Mouse (Mus musculus) forebrain, embryonic 12.5 days (tissue): ENCODE data around the gene Fstl4. TPM values are rescaled to one million over a fixed set of nuclear protein-coding genes. Genes with fewer than 3 reads are reported as not detected.
A peak's percentile ranks its signal among the peaks of the same experiment; 100 is the strongest.

Source experiments
- ATAC-seq: fragments of 200-750 bp; cut with Nextera tagmentation; 2 replicates; pipeline ENCODE4 v1.8.0; 2017; ENCODE audit warnings: moderate TSS enrichment; ENCODE audit not compliant: low FRiP score
- H3K27ac ChIP-seq: fragments of 300-500 bp; sonication (generic); 2 replicates; pipeline ENCODE4 v1.5.1; 2016; ENCODE audit warnings: mild to moderate bottlenecking
- H3K27me3 ChIP-seq: fragments of 300-500 bp; sonication (generic); 2 replicates; pipeline ENCODE4 v1.6.1; 2016; ENCODE audit warnings: mild to moderate bottlenecking
- H3K36me3 ChIP-seq: fragments of 300-500 bp; sonication (generic); replicated peaks from 2 replicates; pipeline ENCODE4 v1.6.1; 2016; ENCODE audit warnings: mild to moderate bottlenecking
- H3K4me1 ChIP-seq: fragments of 300-500 bp; sonication (generic); 2 replicates; pipeline ENCODE4 v1.6.1; 2016
- H3K4me2 ChIP-seq: fragments of 300-500 bp; sonication (generic); 2 replicates; pipeline ENCODE4 v1.6.1; 2016; ENCODE audit warnings: mild to moderate bottlenecking, moderate library complexity
- H3K4me3 ChIP-seq: fragments of 300-500 bp; sonication (generic); replicated peaks from 2 replicates; pipeline ENCODE4 v1.5.1; 2016; ENCODE audit warnings: mild to moderate bottlenecking
- H3K9ac ChIP-seq: fragments of 300-500 bp; sonication (generic); 2 replicates; pipeline ENCODE4 v1.6.1; 2016; ENCODE audit warnings: mild to moderate bottlenecking
- H3K9me3 ChIP-seq: fragments of 300-500 bp; sonication (generic); 2 replicates; pipeline ENCODE4 v1.6.1; 2016
- WGBS: fragments of 180-500 bp; shearing (Covaris S2); methylation state at CpG from one replicate; pipeline ENCODE4 v1.1.7; 2016; 5-methylcytosine and 5-hydroxymethylcytosine counted together
- polyA plus RNA-seq: library from polyadenylated mRNA; unstranded; fragments of >200 nt; fragmentation: Nextera tagmentation; extraction: Ambion mirVana; gene quantifications from 2 replicates; pipeline ENCODE4 v1.2.1, GENCODE M21; 2016

The Fstl4 gene
- 1.0 and 1.9 TPM in 2 replicates for polyA plus RNA-seq

- Histone ChIP-seq H3K4me1 (peaks cover 18% of the 10 kb centered on the region), H3K4me3 (peak within 1 kb of the TSS; percentile 63), H3K27me3 (peaks cover 73% of the 10 kb centered on the region), H3K9me3 (no peaks in the 10 kb centered on the region), H3K27ac (no peak within 1 kb of the TSS), H3K36me3 (no peaks in the 10 kb centered on the region), H3K4me2 (peak within 1 kb of the TSS; percentile 99), H3K9ac (peak within 1 kb of the TSS; percentile 59)
- WGBS = under 1% methylated on average over 28 of the region's 48 CpGs
- ATAC-seq = peak; percentile 53
Measured at GRCm38 (mm10) chr11:52764461-52764893, at the start of gene Fstl4. TSS of gene Fstl4 (plus strand) at chr11:52764634.

GRCm38 (mm10) chr11:52718570-52718969, 45.9 kb upstream of the Fstl4 start:
- 67% methylated on average over 1 of the region's 1 CpGs for WGBS
- Histone ChIP-seq H3K4me3 (no peak overlapping the region), H3K9ac (no peak overlapping the region), H3K9me3 (no peaks in the 10 kb centered on the region), H3K36me3 (no peaks in the 10 kb centered on the region), H3K4me2 (no peak overlapping the region), H3K27me3 (no peaks in the 10 kb centered on the region), H3K4me1 (no peaks in the 10 kb centered on the region), H3K27ac (no peak overlapping the region)
- no peak for ATAC-seq

GRCm38 (mm10) chr11:52721087-52721486, 43.3 kb upstream of the Fstl4 start:
- Histone ChIP-seq H3K36me3 (no peaks in the 10 kb centered on the region), H3K9me3 (0 out of 2 replicates have a peak, but pooled peaks cover 2% of the 10 kb centered on the region), H3K27ac (no peak overlapping the region), H3K4me3 (no peak overlapping the region), H3K4me2 (no peak overlapping the region), H3K9ac (no peak overlapping the region), H3K27me3 (no peaks in the 10 kb centered on the region), H3K4me1 (no peaks in the 10 kb centered on the region)
- WGBS = 36% methylated on average over 6 of the region's 6 CpGs
- no peak for ATAC-seq

- no peak overlapping the region for H3K4me2 ChIP-seq
- WGBS = 91% methylated on average over 4 of the region's 4 CpGs
- ATAC-seq = no peak
- H3K27me3 ChIP-seq = no peaks in the 10 kb centered on the region
- H3K27ac ChIP-seq = no peak overlapping the region
- H3K9me3 ChIP-seq = 0 out of 2 replicates have a peak, but pooled peaks cover 4% of the 10 kb centered on the region
- no peaks in the 10 kb centered on the region for H3K36me3 ChIP-seq
- H3K4me3 ChIP-seq = no peak overlapping the region
- no peaks in the 10 kb centered on the region for H3K4me1 ChIP-seq
- H3K9ac ChIP-seq = no peak overlapping the region
Measured at GRCm38 (mm10) chr11:52722706-52723105, 41.7 kb upstream of the Fstl4 start.

GRCm38 (mm10) chr11:52726001-52726400, 38.4 kb upstream of the Fstl4 start:
- 92% methylated on average over 1 of the region's 1 CpGs for WGBS
- Histone ChIP-seq H3K9me3 (0 out of 2 replicates have a peak, but pooled peaks cover 4% of the 10 kb centered on the region), H3K27ac (no peak overlapping the region), H3K27me3 (no peaks in the 10 kb centered on the region), H3K4me2 (no peak overlapping the region), H3K9ac (no peak overlapping the region), H3K36me3 (no peaks in the 10 kb centered on the region), H3K4me1 (peaks cover 3% of the 10 kb centered on the region; the same call in 1 of the 2 replicates), H3K4me3 (no peak overlapping the region)
- no peak for ATAC-seq

GRCm38 (mm10) chr11:52728479-52728878, 36.0 kb upstream of the Fstl4 start:
- WGBS = 80% methylated on average over 15 of the region's 15 CpGs
- peaks cover 3% of the 10 kb centered on the region; the same call in 1 of the 2 replicates for H3K4me1 ChIP-seq
- H3K27ac ChIP-seq = no peak overlapping the region
- 0 out of 2 replicates have a peak, but pooled peaks cover 4% of the 10 kb centered on the region for H3K9me3 ChIP-seq
- H3K9ac ChIP-seq = no peak overlapping the region
- no peak overlapping the region for H3K4me3 ChIP-seq
- no peaks in the 10 kb centered on the region for H3K36me3 ChIP-seq
- no peak overlapping the region for H3K4me2 ChIP-seq
- no peak for ATAC-seq
- H3K27me3 ChIP-seq = no peaks in the 10 kb centered on the region

- no peak for ATAC-seq
- WGBS = 85% methylated on average over 5 of the region's 5 CpGs
- no peak overlapping the region for H3K27ac ChIP-seq
- 0 out of 2 replicates have a peak, but pooled peaks cover 4% of the 10 kb centered on the region for H3K9me3 ChIP-seq
- no peaks in the 10 kb centered on the region for H3K27me3 ChIP-seq
- peaks cover 3% of the 10 kb centered on the region; the same call in 1 of the 2 replicates for H3K4me1 ChIP-seq
- no peak overlapping the region for H3K4me2 ChIP-seq
- H3K4me3 ChIP-seq = no peak overlapping the region
- no peaks in the 10 kb centered on the region for H3K36me3 ChIP-seq
- H3K9ac ChIP-seq = no peak overlapping the region
Measured at GRCm38 (mm10) chr11:52729890-52730289, 34.5 kb upstream of the Fstl4 start.

GRCm38 (mm10) chr11:52731979-52732378, 32.5 kb upstream of the Fstl4 start:
- H3K27ac ChIP-seq = no peak overlapping the region
- WGBS = 58% methylated on average over 8 of the region's 8 CpGs

GRCm38 (mm10) chr11:52734493-52735195, 29.8 kb upstream of the Fstl4 start:
- Histone ChIP-seq H3K27me3 (no peaks in the 10 kb centered on the region), H3K9ac (no peak overlapping the region), H3K4me1 (peaks cover 8% of the 10 kb centered on the region; the same call in 1 of the 2 replicates), H3K4me3 (no peak overlapping the region), H3K36me3 (no peaks in the 10 kb centered on the region), H3K27ac (no peak overlapping the region), H3K9me3 (no peaks in the 10 kb centered on the region), H3K4me2 (no peak overlapping the region)
- 92% methylated on average over 6 of the region's 6 CpGs for WGBS
- no peak for ATAC-seq

More at GRCm38 (mm10) chr11:52731979-52732378, 32.5 kb upstream of the Fstl4 start:
- Histone ChIP-seq H3K4me2 (no peak overlapping the region), H3K4me1 (peaks cover 3% of the 10 kb centered on the region; the same call in 1 of the 2 replicates), H3K4me3 (no peak overlapping the region), H3K27me3 (no peaks in the 10 kb centered on the region), H3K36me3 (no peaks in the 10 kb centered on the region), H3K9ac (no peak overlapping the region), H3K9me3 (no peaks in the 10 kb centered on the region)
- ATAC-seq = no peak

- ATAC-seq = no peak
- no peaks in the 10 kb centered on the region for H3K9me3 ChIP-seq
- H3K36me3 ChIP-seq = no peaks in the 10 kb centered on the region
- peaks cover 8% of the 10 kb centered on the region; the same call in 1 of the 2 replicates for H3K4me1 ChIP-seq
- H3K4me2 ChIP-seq = no peak overlapping the region
- no peak overlapping the region for H3K27ac ChIP-seq
- H3K4me3 ChIP-seq = no peak overlapping the region
- no peaks in the 10 kb centered on the region for H3K27me3 ChIP-seq
- 25% methylated on average over 9 of the region's 9 CpGs for WGBS
- H3K9ac ChIP-seq = no peak overlapping the region
Measured at GRCm38 (mm10) chr11:52739187-52739586, 25.2 kb upstream of the Fstl4 start.

- Histone ChIP-seq H3K9ac (no peak overlapping the region), H3K4me2 (no peak overlapping the region), H3K4me1 (peaks cover 10% of the 10 kb centered on the region; the same call in 1 of the 2 replicates), H3K36me3 (no peaks in the 10 kb centered on the region), H3K27me3 (no peaks in the 10 kb centered on the region), H3K27ac (no peak overlapping the region), H3K4me3 (no peak overlapping the region), H3K9me3 (no peaks in the 10 kb centered on the region)
- ATAC-seq = no peak
Measured at GRCm38 (mm10) chr11:52740466-52740865, 24.0 kb upstream of the Fstl4 start.

- Histone ChIP-seq H3K9me3 (no peaks in the 10 kb centered on the region), H3K27me3 (no peaks in the 10 kb centered on the region), H3K36me3 (no peaks in the 10 kb centered on the region), H3K27ac (no peak overlapping the region), H3K4me1 (peaks cover 17% of the 10 kb centered on the region), H3K4me3 (no peak overlapping the region), H3K4me2 (no peak overlapping the region), H3K9ac (no peak overlapping the region)
- no peak for ATAC-seq
Measured at GRCm38 (mm10) chr11:52743956-52744355, 20.5 kb upstream of the Fstl4 start.
